Mouse (Mus musculus) midbrain, embryonic 13.5 days (tissue): ENCODE measurements around the gene Ulk3. TPM values are rescaled to one million over a fixed set of nuclear protein-coding genes. Genes with fewer than 3 reads are reported as not detected.

Source experiments
- ATAC-seq: fragments of 200-750 bp; cut with Nextera tagmentation; 2 replicates; pipeline ENCODE4 v1.8.0; 2017; ENCODE audit warnings: mild to moderate bottlenecking, moderate TSS enrichment, moderate library complexity
- H3K27ac ChIP-seq: fragments of 300-500 bp; sonication (generic); 2 replicates; pipeline ENCODE4 v1.5.1; 2015; ENCODE audit warnings: inconsistent platforms, mild to moderate bottlenecking, moderate library complexity
- H3K27me3 ChIP-seq: fragments of 300-500 bp; sonication (generic); 2 replicates; pipeline ENCODE4 v1.6.1; 2015; ENCODE audit warnings: mild to moderate bottlenecking, inconsistent platforms
- H3K36me3 ChIP-seq: fragments of 300-500 bp; sonication (generic); 2 replicates; pipeline ENCODE4 v1.6.1; 2015; ENCODE audit warnings: mild to moderate bottlenecking, inconsistent platforms
- H3K4me1 ChIP-seq: fragments of 300-500 bp; sonication (generic); replicated peaks from 2 replicates; pipeline ENCODE4 v1.6.1; 2015; ENCODE audit warnings: inconsistent platforms
- H3K4me2 ChIP-seq: fragments of 300-500 bp; sonication (generic); replicated peaks from 2 replicates; pipeline ENCODE4 v1.6.1; 2015; ENCODE audit warnings: moderate library complexity, mild to moderate bottlenecking, inconsistent platforms
- H3K4me3 ChIP-seq: fragments of 300-500 bp; sonication (generic); replicated peaks from 2 replicates; pipeline ENCODE4 v1.5.1; 2015; ENCODE audit warnings: mild to moderate bottlenecking, inconsistent platforms
- H3K9ac ChIP-seq: fragments of 300-500 bp; sonication (generic); replicated peaks from 2 replicates; pipeline ENCODE4 v1.6.1; 2015; ENCODE audit warnings: mild to moderate bottlenecking, inconsistent platforms
- H3K9me3 ChIP-seq: fragments of 300-500 bp; sonication (generic); 2 replicates; pipeline ENCODE4 v1.6.1; 2016; ENCODE audit warnings: mild to moderate bottlenecking, inconsistent platforms
- WGBS: fragments of 180-500 bp; shearing (Covaris S2); methylation state at CpG from one replicate; pipeline ENCODE4 v1.1.7; 2015; 5-methylcytosine and 5-hydroxymethylcytosine counted together
- polyA plus RNA-seq: library from polyadenylated mRNA; unstranded; fragments of >200 nt; fragmentation: Nextera tagmentation; extraction: Ambion mirVana; gene quantifications from 2 replicates; pipeline ENCODE4 v1.2.1, GENCODE M21; 2015

Ulk3 gene
- polyA plus RNA-seq, 1 experiment from 2014 or later = 23.5 TPM

- Histone ChIP-seq H3K9ac (0 out of 2 replicates have a peak overlapping the region, but pooled peaks have one; percentile 23), H3K27ac (peak overlapping the region; percentile 5; the same call in 1 of the 2 replicates), H3K27me3 (no peaks in the 10 kb centered on the region), H3K36me3 (peaks cover 68% of the 10 kb centered on the region), H3K9me3 (no peaks in the 10 kb centered on the region), H3K4me2 (no peak overlapping the region), H3K4me3 (no peak overlapping the region), H3K4me1 (0 out of 2 replicates have a peak, but pooled peaks cover 4% of the 10 kb centered on the region)
- 68% methylated on average over 15 of the region's 15 CpGs for WGBS
- ATAC-seq = no peak
Observed at GRCm38 (mm10) chr9:57625674-57626500, 36.6 kb downstream of the Ulk3 start.

GRCm38 (mm10) chr9:57627191-57627590, 37.9 kb downstream of the Ulk3 start:
- no peak overlapping the region for H3K4me2 ChIP-seq
- no peak overlapping the region for H3K27ac ChIP-seq
- H3K4me3 ChIP-seq = no peak overlapping the region
- peaks cover 80% of the 10 kb centered on the region for H3K36me3 ChIP-seq
- no peak for ATAC-seq
- 0 out of 2 replicates have a peak, but pooled peaks cover 4% of the 10 kb centered on the region for H3K4me1 ChIP-seq
- no peaks in the 10 kb centered on the region for H3K27me3 ChIP-seq
- 91% methylated on average over 17 of the region's 17 CpGs for WGBS
- no peaks in the 10 kb centered on the region for H3K9me3 ChIP-seq
- no peak overlapping the region for H3K9ac ChIP-seq

- Histone ChIP-seq H3K27ac (no peak overlapping the region), H3K9me3 (no peaks in the 10 kb centered on the region), H3K27me3 (no peaks in the 10 kb centered on the region), H3K36me3 (peaks cover 86% of the 10 kb centered on the region), H3K4me1 (0 out of 2 replicates have a peak, but pooled peaks cover 4% of the 10 kb centered on the region), H3K9ac (no peak overlapping the region), H3K4me3 (no peak overlapping the region), H3K4me2 (no peak overlapping the region)
- no peak for ATAC-seq
- 90% methylated on average over 11 of the region's 11 CpGs for WGBS
Observed at GRCm38 (mm10) chr9:57627892-57628291, 38.6 kb downstream of the Ulk3 start.

GRCm38 (mm10) chr9:57628717-57629116, 39.5 kb downstream of the Ulk3 start:
- Histone ChIP-seq H3K9ac (no peak overlapping the region), H3K4me2 (no peak overlapping the region), H3K4me1 (peaks cover 9% of the 10 kb centered on the region), H3K27me3 (no peaks in the 10 kb centered on the region), H3K36me3 (peaks cover 87% of the 10 kb centered on the region), H3K27ac (no peak overlapping the region), H3K9me3 (no peaks in the 10 kb centered on the region), H3K4me3 (no peak overlapping the region)
- 96% methylated on average over 12 of the region's 12 CpGs for WGBS
- ATAC-seq = no peak

GRCm38 (mm10) chr9:57629118-57629874, 40.0 kb downstream of the Ulk3 start:
- peaks cover 14% of the 10 kb centered on the region for H3K4me1 ChIP-seq

GRCm38 (mm10) chr9:57633481-57634024, 44.3 kb downstream of the Ulk3 start:
- Histone ChIP-seq H3K36me3 (peaks cover 42% of the 10 kb centered on the region), H3K9me3 (no peaks in the 10 kb centered on the region), H3K27me3 (no peaks in the 10 kb centered on the region), H3K4me3 (no peak overlapping the region), H3K9ac (no peak overlapping the region), H3K4me1 (peaks cover 32% of the 10 kb centered on the region), H3K27ac (no peak overlapping the region), H3K4me2 (no peak overlapping the region)
- 40% methylated on average over 4 of the region's 4 CpGs for WGBS
- ATAC-seq = no peak

More at GRCm38 (mm10) chr9:57629118-57629874, 40.0 kb downstream of the Ulk3 start:
- Histone ChIP-seq H3K27ac (peak overlapping the region; percentile 60; the same call in 1 of the 2 replicates), H3K36me3 (peaks cover 83% of the 10 kb centered on the region), H3K4me3 (no peak overlapping the region), H3K9me3 (no peaks in the 10 kb centered on the region), H3K4me2 (no peak overlapping the region), H3K27me3 (no peaks in the 10 kb centered on the region), H3K9ac (no peak overlapping the region)
- WGBS = 73% methylated on average over 14 of the region's 14 CpGs
- ATAC-seq = peak; percentile 75

- ATAC-seq = no peak
- Histone ChIP-seq H3K27me3 (no peaks in the 10 kb centered on the region), H3K4me3 (no peak overlapping the region), H3K27ac (0 out of 2 replicates have a peak overlapping the region, but pooled peaks have one; percentile 47), H3K9me3 (no peaks in the 10 kb centered on the region), H3K4me1 (peaks cover 69% of the 10 kb centered on the region), H3K9ac (no peak overlapping the region), H3K36me3 (peaks cover 21% of the 10 kb centered on the region), H3K4me2 (no peak overlapping the region)
- 82% methylated on average over 3 of the region's 3 CpGs for WGBS
Observed at GRCm38 (mm10) chr9:57637272-57637671, 48.0 kb downstream of the Ulk3 start.

GRCm38 (mm10) chr9:57637741-57638322, 48.6 kb downstream of the Ulk3 start:
- Histone ChIP-seq H3K9me3 (no peaks in the 10 kb centered on the region), H3K4me3 (no peak overlapping the region), H3K4me1 (peaks cover 74% of the 10 kb centered on the region), H3K9ac (peak overlapping the region; percentile 44; the same call in 1 of the 2 replicates), H3K27ac (peak overlapping the region; percentile 58; the same call in 1 of the 2 replicates), H3K36me3 (peaks cover 18% of the 10 kb centered on the region), H3K4me2 (no peak overlapping the region), H3K27me3 (no peaks in the 10 kb centered on the region)
- 0 out of 2 replicates have a peak, but pooled peaks have one; percentile 15 for ATAC-seq
- 60% methylated on average over 6 of the region's 6 CpGs for WGBS

GRCm38 (mm10) chr9:57638651-57639459, 49.6 kb downstream of the Ulk3 start:
- Histone ChIP-seq H3K27me3 (no peaks in the 10 kb centered on the region), H3K27ac (peak overlapping the region; percentile 58), H3K4me1 (peaks cover 78% of the 10 kb centered on the region), H3K36me3 (peaks cover 15% of the 10 kb centered on the region), H3K9me3 (no peaks in the 10 kb centered on the region), H3K4me3 (no peak overlapping the region), H3K9ac (peak overlapping the region; percentile 44), H3K4me2 (peak overlapping the region; percentile 38)
- 54% methylated on average over 8 of the region's 8 CpGs for WGBS
- 0 out of 2 replicates have a peak, but pooled peaks have one; percentile 21 for ATAC-seq

GRCm38 (mm10) chr9:57639661-57640328, 50.5 kb downstream of the Ulk3 start:
- Histone ChIP-seq H3K27ac (peak overlapping the region; percentile 59), H3K4me1 (peaks cover 77% of the 10 kb centered on the region), H3K9me3 (no peaks in the 10 kb centered on the region), H3K4me3 (peak overlapping the region; percentile 13; the same call in 1 of the 2 replicates), H3K9ac (peak overlapping the region; percentile 44), H3K36me3 (peaks cover 15% of the 10 kb centered on the region), H3K4me2 (peak overlapping the region; percentile 38), H3K27me3 (no peaks in the 10 kb centered on the region)
- WGBS = 69% methylated on average over 5 of the region's 5 CpGs
- ATAC-seq = no peak
